Mouse (Mus musculus): ENCODE measurements around the gene Serpina1b. TPM values are rescaled to one million over a fixed set of nuclear protein-coding genes. Genes with fewer than 3 reads are reported as not detected.
A peak's percentile ranks its signal among the peaks of the same experiment; 100 is the strongest.
"Not testable (repeated sequence)": the region's sequence is repeated elsewhere in the genome, so short reads cannot be mapped to it uniquely, and the experiment has no call there.

Serpina1b gene
- 1.3 and 49.0 TPM in 2 replicates for polyA plus RNA-seq (2016; fragmentation: Nextera tagmentation; extraction: Ambion mirVana)

DNA sequence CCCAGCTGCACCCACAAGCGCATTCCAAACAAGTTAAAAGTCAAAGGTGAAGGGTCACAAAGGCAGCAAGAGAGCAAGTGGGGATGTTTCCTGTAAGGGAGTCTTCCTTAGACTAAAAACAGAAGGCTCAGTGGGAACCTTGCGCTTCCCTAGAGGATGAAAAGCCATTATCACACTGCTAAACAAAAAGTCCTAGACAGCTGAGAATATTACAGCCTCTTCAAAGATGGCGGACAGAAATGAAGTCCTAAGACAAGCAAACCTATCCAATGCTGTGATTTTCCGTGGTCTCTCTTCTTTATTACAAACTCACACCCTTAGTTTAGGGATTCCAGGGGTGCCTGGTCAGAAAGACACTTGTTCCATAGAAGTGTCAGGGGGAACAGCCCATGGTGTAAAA is at the start of gene Serpina1b:
Gene Serpina1b (minus strand): TSS at position 101 of the 400 bp plus-strand sequence.
- not testable (repeated sequence) for H3K36me3 ChIP-seq; DNase-seq (ENCODE audit: low spot score); H3K4me1 ChIP-seq; H3K27me3 ChIP-seq (ENCODE audit: insufficient read depth, poor library complexity, severe bottlenecking); H3K27ac ChIP-seq; H3K4me3 ChIP-seq
- H3K9me3 ChIP-seq: peaks cover 15% of the 10 kb centered on the region; the same call in 1 of the 2 replicates
- 73% methylated on average over 4 of the region's 4 CpGs for WGBS

DNA sequence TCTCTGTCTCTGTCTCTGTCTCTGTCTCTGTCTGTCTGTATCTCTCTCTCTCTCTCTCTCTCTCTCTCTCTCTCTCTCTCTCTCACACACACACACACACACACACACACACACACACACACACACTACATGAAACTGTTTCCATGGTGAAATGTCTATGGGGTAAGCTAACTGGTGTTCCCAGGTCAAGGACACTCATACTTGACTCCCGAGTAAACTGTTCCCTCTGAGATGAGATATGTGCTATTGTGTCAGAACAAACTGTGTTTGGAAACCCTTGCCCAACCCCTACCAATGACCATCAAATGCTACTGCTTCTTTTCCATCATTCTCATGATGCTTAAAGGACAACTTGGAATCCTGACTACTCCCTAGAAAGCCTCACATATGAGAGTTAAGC is 36.7 kb upstream of the Serpina1b start:
- DNase-seq (ENCODE audit: low spot score): not testable (repeated sequence)
- WGBS: 75% methylated on average over 1 of the region's 1 CpGs

DNA sequence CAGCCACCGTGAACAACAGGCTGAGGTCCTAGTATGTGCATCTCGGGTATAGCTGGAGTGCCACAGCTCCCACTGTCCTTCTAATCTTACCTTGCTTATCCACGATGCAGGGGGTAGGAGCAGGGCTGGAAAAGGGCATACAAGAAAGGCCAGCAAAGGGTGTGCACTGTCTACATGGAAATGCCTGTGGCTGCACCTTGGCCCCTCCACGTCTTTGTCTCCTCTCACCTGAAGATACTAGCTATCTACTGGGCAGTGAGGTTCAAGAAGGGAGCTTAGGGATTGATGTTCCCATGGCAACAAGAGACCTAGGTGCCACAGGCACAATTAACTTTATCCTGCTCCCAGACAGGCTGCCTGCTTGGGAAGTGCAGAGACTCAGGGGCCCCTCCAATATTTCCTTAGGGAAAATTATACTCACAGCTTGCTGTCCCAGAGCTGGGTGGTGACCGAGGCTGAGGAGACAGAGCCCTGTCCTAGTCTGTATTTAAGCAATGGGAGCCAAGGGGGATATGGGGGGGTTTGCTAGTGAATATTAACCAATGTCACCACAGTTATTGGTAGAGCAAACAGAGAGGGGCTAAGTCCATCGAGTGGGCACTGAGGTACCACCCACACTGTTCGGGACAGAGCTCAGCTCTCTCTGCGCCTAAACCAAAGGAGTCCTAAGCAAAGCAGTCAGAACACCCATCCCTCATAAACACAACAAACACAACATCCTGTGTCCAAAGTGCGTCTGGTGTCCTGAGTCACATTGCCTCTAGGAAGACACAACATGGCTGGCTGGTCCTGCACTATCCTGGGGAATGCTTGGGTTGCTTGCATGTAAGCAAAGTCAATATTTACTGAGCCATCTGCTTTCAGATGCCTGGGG is 33.2 kb upstream of the Serpina1b start, which contains the start of gene Serpina1a:
Gene Serpina1a (minus strand): TSS at position 462 of the 874 bp plus-strand sequence.
- not testable (repeated sequence) for H3K9me3 ChIP-seq; H3K4me1 ChIP-seq; H3K36me3 ChIP-seq; H3K27me3 ChIP-seq (ENCODE audit: insufficient read depth, poor library complexity, severe bottlenecking); H3K27ac ChIP-seq; H3K4me3 ChIP-seq
- 74% methylated on average over 9 of the region's 9 CpGs for WGBS
- DNase-seq (ENCODE audit: low spot score): peak; percentile 7

More for the DNA sequence above, 36.7 kb upstream of the Serpina1b start:
- not testable (repeated sequence) for H3K27ac ChIP-seq; H3K27me3 ChIP-seq (ENCODE audit: insufficient read depth, poor library complexity, severe bottlenecking); H3K9me3 ChIP-seq; H3K4me3 ChIP-seq; H3K4me1 ChIP-seq; H3K36me3 ChIP-seq

DNA sequence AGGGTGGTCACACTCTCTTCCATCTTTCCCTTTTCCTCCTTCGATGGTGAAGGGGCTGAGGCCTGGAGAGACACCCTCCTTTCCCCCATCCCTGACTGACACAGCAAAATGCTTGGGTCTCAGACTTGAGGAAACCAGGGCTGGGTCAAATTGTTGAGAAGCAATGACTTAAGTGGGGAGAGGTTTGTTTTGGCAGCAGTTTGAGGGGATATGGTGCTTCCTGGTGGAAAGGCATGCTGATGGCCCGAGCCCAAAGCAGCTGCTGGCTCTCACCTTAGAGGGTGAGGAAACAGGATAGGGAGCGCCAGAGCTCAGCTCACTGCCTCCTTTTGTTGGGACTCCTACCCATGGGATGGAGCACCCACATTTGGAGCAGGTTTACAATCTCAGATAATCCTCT is 30.8 kb upstream of the Serpina1b start:
- no peak overlapping the region for H3K4me3 ChIP-seq
- H3K27me3 ChIP-seq (ENCODE audit: insufficient read depth, poor library complexity, severe bottlenecking): no peaks in the 10 kb centered on the region
- no peak overlapping the region for H3K27ac ChIP-seq
- H3K9me3 ChIP-seq: no peaks in the 10 kb centered on the region
- WGBS: 81% methylated on average over 3 of the region's 3 CpGs
- no peaks in the 10 kb centered on the region for H3K36me3 ChIP-seq
- DNase-seq (ENCODE audit: low spot score): no peak
- no peaks in the 10 kb centered on the region for H3K4me1 ChIP-seq

DNA sequence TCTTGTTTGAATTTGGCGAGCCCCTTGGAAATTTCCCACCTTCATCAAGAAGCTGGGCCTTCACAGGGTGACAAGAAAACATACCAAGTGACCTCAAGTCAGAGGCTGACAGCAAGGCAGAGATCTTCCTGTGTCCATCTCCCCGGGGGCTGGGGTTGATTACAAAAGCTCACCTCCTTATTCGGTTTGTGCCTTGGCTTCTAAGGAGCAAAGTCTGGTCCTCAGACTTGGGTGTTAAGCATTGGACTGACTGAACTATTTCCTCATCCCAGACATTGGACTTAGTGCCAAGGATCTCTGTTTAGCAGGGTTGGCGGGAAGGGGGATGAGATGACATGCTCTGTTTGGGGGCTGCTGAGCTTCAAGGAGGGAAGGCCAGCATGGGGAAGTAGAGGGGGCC is 30.4 kb upstream of the Serpina1b start:
- not testable (repeated sequence) for H3K36me3 ChIP-seq; H3K4me1 ChIP-seq; H3K27me3 ChIP-seq (ENCODE audit: insufficient read depth, poor library complexity, severe bottlenecking); DNase-seq (ENCODE audit: low spot score); H3K9me3 ChIP-seq; H3K27ac ChIP-seq; H3K4me3 ChIP-seq
- WGBS: 78% methylated on average over 3 of the region's 4 CpGs

DNA sequence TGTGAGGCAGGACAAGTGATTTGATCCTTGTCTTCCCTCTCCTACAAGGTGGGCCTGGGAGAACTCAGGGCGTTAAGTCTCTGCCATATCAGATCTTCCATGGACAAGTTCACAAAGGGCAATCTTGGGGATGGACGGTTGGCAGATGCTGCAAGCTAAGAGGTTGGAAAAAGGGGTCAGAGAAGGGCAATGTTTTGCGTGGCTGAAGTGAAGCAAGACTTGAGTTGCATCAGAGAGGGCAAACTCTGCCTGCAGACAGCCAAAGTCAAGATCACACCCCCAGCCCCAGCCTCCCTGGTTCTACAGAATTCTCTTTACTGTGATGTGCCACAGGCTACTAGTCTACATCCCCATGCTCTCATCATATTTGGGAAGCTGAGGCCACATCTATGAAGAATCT is 29.4 kb upstream of the Serpina1b start:
- H3K36me3 ChIP-seq; H3K27me3 ChIP-seq (ENCODE audit: insufficient read depth, poor library complexity, severe bottlenecking); DNase-seq (ENCODE audit: low spot score); H3K4me3 ChIP-seq; H3K9me3 ChIP-seq; H3K4me1 ChIP-seq; H3K27ac ChIP-seq: not testable (repeated sequence)
- whole genome bisulfite sequencing: 64% methylated on average over 3 of the region's 3 CpGs

DNA sequence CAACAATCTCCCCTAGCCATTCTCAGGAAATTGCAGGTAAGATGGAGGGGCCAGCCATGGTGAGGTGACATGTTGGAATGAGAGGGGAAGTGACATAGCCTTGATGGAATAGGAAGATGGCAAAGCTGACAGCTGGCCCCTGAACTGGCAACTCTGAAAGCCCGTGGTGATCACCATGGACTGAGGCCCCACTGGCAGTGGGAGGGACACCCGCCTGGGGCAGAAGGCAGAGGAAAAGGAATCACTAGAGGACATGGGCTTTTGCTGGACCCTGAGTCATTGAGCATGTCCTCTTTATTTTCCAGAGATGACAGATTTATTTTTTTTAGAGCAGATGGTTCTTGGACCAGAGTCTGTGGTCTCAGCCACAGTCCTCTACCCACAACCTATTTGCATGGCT is 22.9 kb upstream of the Serpina1b start:
- not testable (repeated sequence) for H3K4me3 ChIP-seq; H3K36me3 ChIP-seq; H3K9me3 ChIP-seq; H3K27me3 ChIP-seq (ENCODE audit: insufficient read depth, poor library complexity, severe bottlenecking); H3K4me1 ChIP-seq; H3K27ac ChIP-seq; DNase-seq (ENCODE audit: low spot score)
- WGBS: 77% methylated on average over 2 of the region's 2 CpGs

DNA sequence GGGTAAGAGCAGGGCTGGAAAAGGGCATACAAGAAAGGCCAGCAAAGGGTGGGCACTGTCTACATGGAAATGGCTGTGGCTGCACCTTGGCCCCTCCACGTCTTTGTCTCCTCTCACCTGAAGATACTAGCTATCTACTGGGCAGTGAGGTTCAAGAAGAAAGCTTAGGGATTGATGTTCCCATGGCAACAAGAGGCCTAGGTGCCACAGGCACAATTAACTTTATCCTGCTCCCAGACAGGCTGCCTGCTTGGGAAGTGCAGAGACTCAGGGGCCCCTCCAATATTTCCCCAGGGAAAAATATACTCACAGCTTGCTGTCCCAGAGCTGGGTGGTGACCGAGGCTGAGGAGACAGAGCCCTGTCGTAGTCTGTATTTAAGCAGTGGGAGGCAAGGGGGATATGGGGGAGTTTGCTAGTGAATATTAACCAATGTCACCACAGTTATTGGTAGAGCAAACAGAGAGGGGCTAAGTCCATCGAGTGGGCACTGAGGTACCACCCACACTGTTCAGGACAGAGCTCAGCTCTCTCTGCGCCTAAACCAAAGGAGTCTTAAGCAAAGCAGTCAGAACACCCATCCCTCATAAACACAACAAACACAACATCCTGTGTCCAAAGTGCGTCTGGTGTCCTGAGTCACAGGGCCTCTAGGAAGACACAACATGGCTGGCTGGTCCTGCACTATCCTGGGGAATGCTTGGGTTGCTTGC is 2.4 kb downstream of the Serpina1b start:
- WGBS: 77% methylated on average over 6 of the region's 6 CpGs
- DNase-seq (ENCODE audit: low spot score); H3K27me3 ChIP-seq (ENCODE audit: insufficient read depth, poor library complexity, severe bottlenecking); H3K4me3 ChIP-seq; H3K27ac ChIP-seq; H3K36me3 ChIP-seq; H3K4me1 ChIP-seq: not testable (repeated sequence)
- H3K9me3 ChIP-seq: peaks cover 12% of the 10 kb centered on the region; the same call in 1 of the 2 replicates

DNA sequence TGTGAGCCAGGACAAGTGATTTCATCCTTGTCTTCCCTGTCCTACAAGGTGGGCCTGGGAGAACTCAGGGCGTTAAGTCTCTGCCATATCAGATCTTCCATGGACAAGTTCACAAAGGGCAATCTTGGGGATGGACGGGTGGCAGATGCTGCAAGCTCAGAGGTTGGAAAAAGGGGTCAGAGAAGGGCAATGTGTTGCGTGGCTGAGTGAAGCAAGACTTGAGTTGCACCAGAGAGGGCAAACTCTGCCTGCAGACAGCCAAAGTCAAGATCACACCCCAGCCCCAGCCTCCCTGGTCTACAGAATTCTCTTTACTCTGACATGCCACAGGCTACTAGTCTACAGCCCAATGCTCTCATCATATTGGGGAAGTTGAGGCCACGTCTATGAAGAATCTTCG is 6.3 kb downstream of the Serpina1b start:
- WGBS: 65% methylated on average over 5 of the region's 5 CpGs
- H3K9me3 ChIP-seq; H3K4me1 ChIP-seq; H3K27me3 ChIP-seq (ENCODE audit: insufficient read depth, poor library complexity, severe bottlenecking); H3K36me3 ChIP-seq; H3K4me3 ChIP-seq; DNase-seq (ENCODE audit: low spot score); H3K27ac ChIP-seq: not testable (repeated sequence)

DNA sequence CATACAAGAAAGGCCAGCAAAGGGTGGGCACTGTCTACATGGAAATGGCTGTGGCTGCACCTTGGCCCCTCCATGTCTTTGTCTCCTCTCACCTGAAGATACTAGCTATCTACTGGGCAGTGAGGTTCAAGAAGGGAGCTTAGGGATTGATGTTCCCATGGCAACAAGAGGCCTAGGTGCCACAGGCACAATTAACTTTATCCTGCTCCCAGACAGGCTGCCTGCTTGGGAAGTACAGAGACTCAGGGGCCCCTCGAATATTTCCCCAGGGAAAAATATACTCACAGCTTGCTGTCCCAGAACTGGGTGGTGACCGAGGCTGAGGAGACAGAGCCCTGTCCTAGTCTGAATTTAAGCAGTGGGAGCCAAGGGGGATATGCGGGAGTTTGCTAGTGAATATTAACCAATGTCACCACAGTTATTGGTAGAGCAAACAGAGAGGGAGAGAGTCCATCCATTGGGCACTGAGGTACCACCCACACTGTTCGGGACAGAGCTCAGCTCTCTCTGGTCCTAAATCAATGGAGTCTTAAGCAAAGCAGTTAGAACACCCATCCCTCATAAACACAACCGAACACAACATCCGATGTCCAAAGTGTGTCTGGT is 56.8 kb downstream of the Serpina1b start, which contains the start of gene Serpina1d:
Gene Serpina1d (minus strand): TSS at position 347 of the 606 bp plus-strand sequence.
- H3K9me3 ChIP-seq; DNase-seq (ENCODE audit: low spot score); H3K4me3 ChIP-seq; H3K36me3 ChIP-seq; H3K27me3 ChIP-seq (ENCODE audit: insufficient read depth, poor library complexity, severe bottlenecking); H3K27ac ChIP-seq; H3K4me1 ChIP-seq: not testable (repeated sequence)
- WGBS: 78% methylated on average over 6 of the region's 6 CpGs

DNA sequence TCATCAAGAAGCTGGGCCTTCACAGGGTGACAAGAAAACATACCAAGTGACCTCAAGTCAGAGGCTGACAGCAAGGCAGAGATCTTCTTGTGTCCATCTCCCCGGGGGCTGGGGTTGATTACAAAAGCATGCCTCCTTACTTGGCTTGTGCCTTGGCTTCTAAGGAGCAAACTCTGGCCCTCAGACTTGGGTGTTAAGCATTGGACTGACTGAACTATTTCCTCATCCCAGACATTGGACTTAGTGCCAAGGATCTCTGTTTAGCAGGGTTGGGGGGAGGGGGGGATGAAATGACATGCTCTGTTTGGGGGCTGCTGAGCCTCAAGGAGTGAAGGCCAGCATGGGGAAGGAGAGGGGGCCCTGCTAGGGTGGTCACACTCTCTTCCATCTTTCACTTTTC is 59.6 kb downstream of the Serpina1b start:
- not testable (repeated sequence) for H3K4me1 ChIP-seq; H3K27ac ChIP-seq; DNase-seq (ENCODE audit: low spot score); H3K4me3 ChIP-seq; H3K27me3 ChIP-seq (ENCODE audit: insufficient read depth, poor library complexity, severe bottlenecking); H3K9me3 ChIP-seq; H3K36me3 ChIP-seq
- WGBS: 65% methylated on average over 1 of the region's 1 CpGs

DNA sequence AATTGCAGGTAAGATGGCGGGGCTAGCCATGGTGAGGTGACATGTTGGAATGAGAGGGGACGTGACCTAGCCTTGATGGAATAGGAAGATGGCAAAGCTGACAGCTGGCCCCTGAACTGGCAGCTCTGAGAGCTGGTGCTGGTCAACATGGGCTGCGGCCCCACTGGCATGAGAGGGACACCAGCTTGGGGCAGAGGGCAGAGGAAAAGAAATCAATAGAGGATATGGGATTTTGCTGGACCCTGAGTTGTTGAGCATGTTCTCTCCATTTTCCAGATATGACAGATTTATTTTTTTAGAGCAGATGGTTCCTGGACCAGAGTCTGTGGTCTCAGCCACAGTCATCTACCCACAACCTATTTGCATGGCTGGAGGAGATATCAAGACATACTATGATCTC is 67.1 kb downstream of the Serpina1b start:
- 72% methylated on average over 3 of the region's 3 CpGs for WGBS
- H3K36me3 ChIP-seq; H3K27ac ChIP-seq; H3K27me3 ChIP-seq (ENCODE audit: insufficient read depth, poor library complexity, severe bottlenecking); H3K4me3 ChIP-seq; H3K4me1 ChIP-seq; H3K9me3 ChIP-seq; DNase-seq (ENCODE audit: low spot score): not testable (repeated sequence)

DNA sequence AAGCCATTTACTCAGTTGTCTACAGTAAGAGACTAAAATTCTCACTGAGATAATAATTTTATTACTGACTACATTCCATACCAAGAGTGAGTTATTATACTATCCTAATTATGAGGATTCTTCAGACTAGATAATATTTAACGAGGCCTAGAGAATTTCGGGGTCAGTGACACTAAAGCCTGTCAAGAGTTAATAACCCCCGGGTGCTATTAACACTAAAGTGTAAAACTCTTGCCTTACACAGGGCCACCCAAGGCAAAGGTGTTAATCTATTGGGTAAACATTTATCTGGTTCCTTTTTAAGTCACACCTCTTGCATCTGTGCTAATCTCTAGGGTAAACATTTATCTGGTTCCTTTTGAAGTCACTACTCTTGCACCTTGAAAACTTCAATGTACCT is 69.9 kb downstream of the Serpina1b start:
- DNase-seq (ENCODE audit: low spot score); H3K9me3 ChIP-seq: not testable (repeated sequence)
- WGBS: 86% methylated on average over 3 of the region's 3 CpGs

More for the DNA sequence above, 69.9 kb downstream of the Serpina1b start:
- not testable (repeated sequence) for H3K27me3 ChIP-seq (ENCODE audit: insufficient read depth, poor library complexity, severe bottlenecking); H3K4me3 ChIP-seq; H3K36me3 ChIP-seq; H3K4me1 ChIP-seq; H3K27ac ChIP-seq
